Mouse (Mus musculus): ENCODE measurements around the gene Cacna1g.

- TF ChIP-seq POLR2A (IDR thresholded peaks at IDR 0.05; ENCODE audit: low read depth, low read length) (0 out of 2 replicates have a peak, but pooled peaks have one; percentile 19), CTCF (IDR thresholded peaks at IDR 0.05; ENCODE audit: borderline replicate concordance, insufficient read depth, low read length) (no peak)
These were observed 4.6 kb downstream of the Cacna1g start for GRCm38 (mm10) chr11:94469136-94470064.

All from embryonic fibroblast, embryonic 13.5 days (primary cell).